Mouse (Mus musculus): ENCODE data around the gene Myct1. TPM values are rescaled to one million over a fixed set of nuclear protein-coding genes. Genes with fewer than 3 reads are reported as not detected.

The Myct1 gene
- polyA plus RNA-seq, 1 experiment from 2014 or later = 1.7 TPM

DNA sequence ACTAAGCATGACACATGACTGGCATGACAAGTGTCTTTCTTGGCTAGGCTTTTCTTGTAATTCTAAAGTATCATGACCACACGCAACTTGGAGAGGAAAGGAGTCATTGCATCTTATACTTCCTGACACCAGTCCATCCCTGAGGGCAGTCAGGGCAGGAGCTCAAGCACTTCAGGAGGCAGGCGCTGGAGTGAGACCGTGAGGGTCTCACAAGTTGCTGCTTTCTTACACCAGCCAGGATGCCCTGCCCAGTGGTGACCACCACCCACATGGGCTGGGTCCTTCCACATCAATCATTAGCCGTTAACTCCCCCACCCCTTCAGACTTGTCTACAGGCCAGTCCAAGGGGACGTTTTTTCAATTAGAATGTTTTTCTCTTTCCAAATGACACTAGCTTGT lies 22.2 kb upstream of the Myct1 start:
- H3K36me3 ChIP-seq (replicated peaks) = no peaks in the 10 kb centered on the region
- H3K27ac ChIP-seq = no peak overlapping the region
- 81% methylated on average over 5 of the region's 5 CpGs for WGBS
- no peaks in the 10 kb centered on the region for H3K9me3 ChIP-seq
- no peaks in the 10 kb centered on the region for H3K4me1 ChIP-seq
- H3K4me3 ChIP-seq (replicated peaks) = no peak overlapping the region
- ATAC-seq (ENCODE audit: low FRiP score) = no peak
- no peaks in the 10 kb centered on the region for H3K27me3 ChIP-seq
- no peak overlapping the region for H3K9ac ChIP-seq
- H3K4me2 ChIP-seq = no peak overlapping the region

DNA sequence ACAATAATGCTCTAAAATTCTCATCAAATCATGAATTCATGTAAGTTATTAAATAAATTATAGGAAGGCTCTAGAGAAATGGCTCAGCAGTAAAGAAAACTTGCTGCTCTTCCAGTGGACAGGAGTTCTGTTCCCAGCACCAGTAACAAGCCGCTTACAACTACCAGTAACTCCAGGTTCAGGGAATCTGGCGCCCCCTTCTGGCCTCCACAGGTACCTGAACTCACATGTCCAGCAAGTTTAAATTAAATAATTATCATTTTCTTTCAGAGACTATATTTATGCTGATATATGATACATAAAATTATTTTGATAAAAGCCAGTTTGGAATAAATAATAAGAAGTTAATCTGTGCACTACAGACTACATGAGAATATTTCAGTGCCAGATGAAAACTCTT lies 20.2 kb upstream of the Myct1 start:
- no peaks in the 10 kb centered on the region for H3K36me3 ChIP-seq (replicated peaks)
- H3K4me3 ChIP-seq (replicated peaks) = no peak overlapping the region
- WGBS = 48% methylated on average over 2 of the region's 2 CpGs
- no peak overlapping the region for H3K9ac ChIP-seq
- H3K4me1 ChIP-seq = no peaks in the 10 kb centered on the region
- no peak overlapping the region for H3K4me2 ChIP-seq
- H3K9me3 ChIP-seq = no peaks in the 10 kb centered on the region
- ATAC-seq (ENCODE audit: low FRiP score) = no peak
- no peak overlapping the region for H3K27ac ChIP-seq
- H3K27me3 ChIP-seq = no peaks in the 10 kb centered on the region

DNA sequence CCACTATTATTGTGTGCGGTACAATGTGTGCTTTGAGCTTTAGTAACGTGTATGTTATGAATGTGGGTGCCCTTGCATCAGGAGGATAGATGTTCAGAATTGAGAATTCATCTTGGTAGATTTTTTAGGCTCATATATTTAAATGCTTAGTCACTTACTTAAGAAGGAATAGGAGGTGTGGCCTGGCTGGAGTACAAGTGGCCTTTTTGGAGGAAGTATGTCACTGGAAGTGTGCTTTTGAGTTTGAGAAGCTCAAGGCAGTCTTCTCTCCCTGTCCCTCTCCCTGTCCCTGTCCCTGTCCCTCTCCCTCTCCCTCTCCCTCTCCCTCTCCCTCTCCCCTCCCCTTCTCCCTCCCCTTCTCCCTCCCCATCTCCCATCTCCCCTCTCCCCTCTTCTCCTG lies 2.5 kb upstream of the Myct1 start:
- Histone ChIP-seq H3K4me1 (no peaks in the 10 kb centered on the region), H3K9ac (no peak overlapping the region), H3K9me3 (no peaks in the 10 kb centered on the region), H3K27me3 (no peaks in the 10 kb centered on the region), H3K4me2 (no peak overlapping the region), H3K36me3 (replicated peaks) (no peaks in the 10 kb centered on the region), H3K4me3 (replicated peaks) (no peak overlapping the region), H3K27ac (no peak overlapping the region)
- no peak for ATAC-seq (ENCODE audit: low FRiP score)
- WGBS = 81% methylated on average over 2 of the region's 2 CpGs

GRCm38 (mm10) chr10:5591996-5592395 lies 1.6 kb upstream of the Myct1 start:
- ATAC-seq (ENCODE audit: low FRiP score) = no peak
- no peaks in the 10 kb centered on the region for H3K36me3 ChIP-seq (replicated peaks)
- H3K4me1 ChIP-seq = no peaks in the 10 kb centered on the region
- H3K9me3 ChIP-seq = no peaks in the 10 kb centered on the region
- H3K27ac ChIP-seq = no peak overlapping the region
- WGBS = 78% methylated on average over 4 of the region's 4 CpGs
- H3K9ac ChIP-seq = no peak overlapping the region
- H3K27me3 ChIP-seq = no peaks in the 10 kb centered on the region
- no peak overlapping the region for H3K4me2 ChIP-seq
- no peak overlapping the region for H3K4me3 ChIP-seq (replicated peaks)

- Histone ChIP-seq H3K4me3 (replicated peaks) (no peak overlapping the region), H3K4me2 (no peak overlapping the region), H3K27ac (no peak overlapping the region), H3K9ac (no peak overlapping the region), H3K9me3 (no peaks in the 10 kb centered on the region), H3K4me1 (no peaks in the 10 kb centered on the region), H3K27me3 (no peaks in the 10 kb centered on the region), H3K36me3 (replicated peaks) (no peaks in the 10 kb centered on the region)
- WGBS = 75% methylated on average over 5 of the region's 5 CpGs
- ATAC-seq (ENCODE audit: low FRiP score) = no peak
Measured at GRCm38 (mm10) chr10:5594457-5594856, 882 bp downstream of the Myct1 start.

DNA sequence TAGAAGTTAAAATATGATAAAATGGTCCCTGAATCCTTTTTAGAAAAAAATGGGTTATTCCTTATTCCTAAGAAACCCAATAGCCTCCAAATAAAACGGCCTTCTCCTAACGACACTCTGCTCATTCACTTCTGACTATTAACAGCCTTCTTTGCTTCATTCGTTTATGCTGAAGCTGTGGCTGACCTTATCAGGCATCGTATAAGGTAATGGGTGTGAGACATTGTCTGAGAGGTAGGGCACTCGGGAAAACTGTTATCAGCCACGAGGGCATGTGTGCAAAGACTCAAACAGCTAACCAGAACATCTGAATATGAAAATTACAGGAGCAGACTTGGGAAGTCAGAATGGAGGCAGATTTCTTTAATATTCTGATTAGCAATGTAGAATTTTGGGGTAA lies 3.0 kb downstream of the Myct1 start:
- no peaks in the 10 kb centered on the region for H3K27me3 ChIP-seq
- ATAC-seq (ENCODE audit: low FRiP score) = no peak
- no peaks in the 10 kb centered on the region for H3K36me3 ChIP-seq (replicated peaks)
- no peak overlapping the region for H3K4me2 ChIP-seq
- H3K4me1 ChIP-seq = no peaks in the 10 kb centered on the region
- no peaks in the 10 kb centered on the region for H3K9me3 ChIP-seq
- WGBS = 71% methylated on average over 6 of the region's 6 CpGs
- no peak overlapping the region for H3K9ac ChIP-seq
- no peak overlapping the region for H3K4me3 ChIP-seq (replicated peaks)
- no peak overlapping the region for H3K27ac ChIP-seq

DNA sequence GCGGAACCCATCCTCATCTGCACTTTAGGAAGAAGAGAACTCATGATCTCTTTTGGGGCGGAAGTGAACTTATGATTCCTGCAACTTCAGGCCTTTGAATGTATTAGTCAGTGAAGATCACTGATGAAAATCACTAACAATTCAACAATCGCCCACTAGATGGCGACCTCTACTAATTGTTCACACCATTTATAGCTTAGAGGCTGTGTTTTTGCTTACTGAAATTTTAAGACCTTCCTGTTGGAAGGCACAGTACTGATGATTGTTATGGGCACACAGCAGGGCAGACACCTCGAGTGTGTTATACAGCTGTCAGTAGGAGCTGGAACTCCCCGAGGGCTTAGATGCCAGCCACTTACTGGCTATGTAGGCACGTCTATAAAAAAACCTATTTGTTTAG lies 6.5 kb downstream of the Myct1 start:
- ATAC-seq (ENCODE audit: low FRiP score) = peak; percentile 71
- Histone ChIP-seq H3K4me2 (no peak overlapping the region), H3K4me1 (no peaks in the 10 kb centered on the region), H3K9me3 (no peaks in the 10 kb centered on the region), H3K4me3 (replicated peaks) (no peak overlapping the region), H3K36me3 (replicated peaks) (no peaks in the 10 kb centered on the region), H3K27ac (no peak overlapping the region), H3K9ac (no peak overlapping the region), H3K27me3 (no peaks in the 10 kb centered on the region)
- 22% methylated on average over 7 of the region's 7 CpGs for WGBS

DNA sequence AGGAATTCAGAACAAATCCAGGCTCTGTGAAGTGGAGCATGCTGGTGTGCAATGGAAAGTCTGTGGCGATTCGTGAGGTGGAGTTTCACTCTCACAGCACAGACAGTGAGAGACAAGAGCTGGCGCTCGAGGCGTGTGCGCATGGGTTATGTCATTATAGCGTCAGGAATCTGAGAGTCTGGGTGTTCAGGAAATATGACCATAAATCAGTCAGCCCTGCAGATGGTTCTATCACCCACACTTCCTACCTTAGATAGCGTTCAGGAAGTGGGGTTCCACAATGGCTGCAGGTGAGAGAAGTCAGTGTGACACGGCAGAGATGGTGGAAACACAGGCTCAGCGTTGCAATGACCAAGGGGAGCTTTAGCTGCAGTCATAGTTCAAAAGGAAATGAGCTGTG lies 9.9 kb downstream of the Myct1 start:
- Histone ChIP-seq H3K9me3 (no peaks in the 10 kb centered on the region), H3K36me3 (replicated peaks) (no peaks in the 10 kb centered on the region), H3K4me1 (no peaks in the 10 kb centered on the region), H3K9ac (no peak overlapping the region), H3K27ac (no peak overlapping the region), H3K27me3 (no peaks in the 10 kb centered on the region), H3K4me3 (replicated peaks) (no peak overlapping the region), H3K4me2 (no peak overlapping the region)
- ATAC-seq (ENCODE audit: low FRiP score) = no peak
- WGBS = 88% methylated on average over 10 of the region's 10 CpGs

- no peak overlapping the region for H3K27ac ChIP-seq
- no peak overlapping the region for H3K4me2 ChIP-seq
- no peaks in the 10 kb centered on the region for H3K9me3 ChIP-seq
- 91% methylated on average over 13 of the region's 13 CpGs for WGBS
- H3K9ac ChIP-seq = no peak overlapping the region
- H3K27me3 ChIP-seq = no peaks in the 10 kb centered on the region
- H3K36me3 ChIP-seq (replicated peaks) = no peaks in the 10 kb centered on the region
- H3K4me3 ChIP-seq (replicated peaks) = no peak overlapping the region
- no peak for ATAC-seq (ENCODE audit: low FRiP score)
- H3K4me1 ChIP-seq = no peaks in the 10 kb centered on the region
Measured at GRCm38 (mm10) chr10:5604371-5604770, 10.8 kb downstream of the Myct1 start.

- WGBS = 94% methylated on average over 3 of the region's 3 CpGs
- no peak overlapping the region for H3K9ac ChIP-seq
- no peak for ATAC-seq (ENCODE audit: low FRiP score)
- no peaks in the 10 kb centered on the region for H3K27me3 ChIP-seq
- no peak overlapping the region for H3K4me2 ChIP-seq
- H3K4me3 ChIP-seq (replicated peaks) = no peak overlapping the region
- no peak overlapping the region for H3K27ac ChIP-seq
- H3K36me3 ChIP-seq (replicated peaks) = no peaks in the 10 kb centered on the region
- H3K9me3 ChIP-seq = no peaks in the 10 kb centered on the region
- no peaks in the 10 kb centered on the region for H3K4me1 ChIP-seq
Measured at GRCm38 (mm10) chr10:5608874-5609273, 15.3 kb downstream of the Myct1 start.

- WGBS = 68% methylated on average over 13 of the region's 13 CpGs
- H3K4me1 ChIP-seq = no peaks in the 10 kb centered on the region; the same call in 1 of the 2 replicates
- ATAC-seq (ENCODE audit: low FRiP score) = 0 out of 2 replicates have a peak, but pooled peaks have one; percentile 58
- H3K27me3 ChIP-seq = no peaks in the 10 kb centered on the region
- H3K27ac ChIP-seq = no peak overlapping the region
- no peaks in the 10 kb centered on the region for H3K9me3 ChIP-seq
- no peak overlapping the region for H3K4me3 ChIP-seq (replicated peaks)
- no peaks in the 10 kb centered on the region for H3K36me3 ChIP-seq (replicated peaks)
- no peak overlapping the region for H3K9ac ChIP-seq
- no peak overlapping the region for H3K4me2 ChIP-seq
Measured at GRCm38 (mm10) chr10:5615186-5616040, 21.8 kb downstream of the Myct1 start.

DNA sequence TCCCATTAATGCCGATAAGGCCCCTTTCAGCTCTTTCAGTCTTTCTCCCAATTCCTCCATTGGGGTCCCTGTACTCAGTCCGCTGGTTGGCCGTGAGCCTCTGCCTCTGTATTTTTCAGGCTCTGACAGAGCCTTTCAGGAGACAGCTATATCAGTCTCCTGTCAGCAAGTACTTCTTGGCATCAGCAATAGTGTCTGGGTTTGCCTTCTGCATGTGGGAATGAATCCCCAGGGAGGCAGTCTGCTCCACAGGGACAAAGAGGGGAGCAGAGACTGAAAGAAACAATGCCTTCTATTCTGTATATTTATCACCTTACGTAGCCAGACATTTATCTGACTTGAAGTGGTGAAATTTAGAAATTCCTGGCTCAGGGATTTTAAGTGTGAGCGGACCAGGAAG lies 32.7 kb downstream of the Myct1 start:
- Histone ChIP-seq H3K4me1 (no peaks in the 10 kb centered on the region), H3K4me3 (replicated peaks) (no peak overlapping the region), H3K9ac (no peak overlapping the region), H3K4me2 (no peak overlapping the region), H3K36me3 (replicated peaks) (no peaks in the 10 kb centered on the region), H3K27me3 (no peaks in the 10 kb centered on the region), H3K27ac (no peak overlapping the region), H3K9me3 (no peaks in the 10 kb centered on the region)
- WGBS = 84% methylated on average over 5 of the region's 5 CpGs
- no peak for ATAC-seq (ENCODE audit: low FRiP score)

DNA sequence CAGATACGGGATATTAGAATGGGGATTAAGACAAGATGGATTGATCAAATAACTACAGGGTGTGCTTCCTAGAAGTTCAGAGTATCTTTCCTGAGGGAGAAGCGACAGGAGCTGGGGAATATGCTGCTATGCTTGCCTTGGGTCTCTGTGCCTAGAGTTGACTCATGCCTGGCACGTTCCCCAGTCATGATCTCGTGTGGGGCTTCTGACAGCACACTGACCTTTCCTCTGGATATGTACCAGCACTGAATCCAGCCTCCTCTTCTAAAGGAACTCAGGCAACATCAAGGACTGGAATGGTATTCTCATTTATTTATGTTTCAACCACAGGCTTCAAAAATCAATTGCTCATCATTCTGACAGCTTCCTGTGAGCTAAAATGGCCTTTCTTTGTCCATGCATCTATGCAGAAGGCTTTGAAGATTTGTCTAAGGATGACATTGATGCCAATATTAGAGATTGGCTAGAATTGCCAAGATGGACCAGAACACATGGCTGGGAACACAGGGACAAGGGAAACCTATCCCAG lies 40.2 kb downstream of the Myct1 start:
- no peaks in the 10 kb centered on the region for H3K36me3 ChIP-seq (replicated peaks)
- ATAC-seq (ENCODE audit: low FRiP score) = no peak
- WGBS = 83% methylated on average over 4 of the region's 4 CpGs
- no peaks in the 10 kb centered on the region for H3K27me3 ChIP-seq
- H3K4me2 ChIP-seq = no peak overlapping the region
- H3K4me3 ChIP-seq (replicated peaks) = no peak overlapping the region
- no peaks in the 10 kb centered on the region for H3K9me3 ChIP-seq
- no peak overlapping the region for H3K9ac ChIP-seq
- no peaks in the 10 kb centered on the region for H3K4me1 ChIP-seq
- H3K27ac ChIP-seq = no peak overlapping the region
